Mouse (Mus musculus) common myeloid progenitor, adult 5-6 weeks (primary cell): ENCODE measurements at regions not wholly inside any gene's neighbourhood (a gene's known extent, or its start where the extent isn't known, plus 50 kb on each side); places are given as distances from the start of the nearest gene placed in this dataset.
"Not testable (repeated sequence)": the region's sequence is repeated elsewhere in the genome, so short reads cannot be mapped to it uniquely, and the experiment has no call there.

Experiments used
- ATAC-seq: replicated peaks from 2 replicates; pipeline ENCODE4 v1.8.0; 2016; ENCODE audit warnings: low read depth, mild to moderate bottlenecking, moderate TSS enrichment, inconsistent platforms; ENCODE audit not compliant: poor library complexity, severe bottlenecking

GRCm38 (mm10) chr3:40408921-40409488 is 122.1 kb upstream of the Intu start:
- ATAC-seq = no peak

GRCm38 (mm10) chr3:40410749-40411310 is 120.3 kb upstream of the Intu start:
- ATAC-seq = no peak

DNA sequence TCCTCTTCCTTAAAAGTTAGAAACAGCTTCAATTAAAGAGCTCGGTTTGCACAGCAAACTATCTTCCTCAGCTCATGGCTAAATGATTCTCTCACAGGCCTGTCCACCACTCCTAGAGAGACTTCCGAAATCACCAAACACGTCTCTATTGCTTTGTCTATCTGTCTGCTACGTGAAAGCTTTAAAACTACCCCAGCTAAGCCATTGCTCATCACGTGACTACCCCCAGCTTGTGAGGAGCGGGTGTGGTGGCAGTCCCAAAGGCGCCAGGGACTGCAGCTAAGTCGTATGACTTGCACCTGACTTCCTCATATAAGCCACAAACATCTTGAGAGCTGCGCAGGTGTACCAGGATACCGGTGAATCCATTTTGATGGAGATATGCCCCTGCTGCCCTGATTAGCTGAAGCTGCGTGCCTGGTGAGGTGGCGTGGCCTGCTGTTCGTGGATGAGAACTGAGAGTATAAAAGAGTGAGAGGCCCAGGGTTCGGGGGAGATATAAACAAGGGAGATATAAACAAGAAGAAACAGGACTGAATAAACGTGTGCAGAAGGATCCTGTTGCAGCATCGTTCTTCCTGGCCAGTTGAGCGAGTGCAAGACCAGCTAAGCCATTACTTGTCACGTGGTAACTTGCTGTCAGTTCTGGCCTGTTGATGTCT is 105.8 kb upstream of the Intu start:
- not testable (repeated sequence) for ATAC-seq

DNA sequence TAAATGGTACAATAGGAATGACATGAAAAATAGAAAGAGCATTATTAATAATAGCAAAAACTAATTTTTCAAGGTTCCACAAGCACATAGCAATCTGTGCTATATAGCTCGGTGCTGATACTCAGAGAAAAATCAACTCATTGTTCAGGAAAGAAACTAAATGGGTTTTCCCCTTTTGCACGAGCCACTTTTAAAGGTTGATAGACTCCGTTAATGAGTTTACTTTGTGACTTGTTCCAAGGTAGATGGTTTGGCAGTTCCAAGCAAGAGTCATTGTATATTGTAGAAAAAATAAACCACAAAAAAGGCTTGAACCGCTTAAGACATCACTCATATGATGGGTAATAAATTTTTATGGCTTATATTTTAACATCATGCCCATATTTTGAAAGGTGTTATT is 105.0 kb upstream of the Intu start:
- ATAC-seq = no peak

DNA sequence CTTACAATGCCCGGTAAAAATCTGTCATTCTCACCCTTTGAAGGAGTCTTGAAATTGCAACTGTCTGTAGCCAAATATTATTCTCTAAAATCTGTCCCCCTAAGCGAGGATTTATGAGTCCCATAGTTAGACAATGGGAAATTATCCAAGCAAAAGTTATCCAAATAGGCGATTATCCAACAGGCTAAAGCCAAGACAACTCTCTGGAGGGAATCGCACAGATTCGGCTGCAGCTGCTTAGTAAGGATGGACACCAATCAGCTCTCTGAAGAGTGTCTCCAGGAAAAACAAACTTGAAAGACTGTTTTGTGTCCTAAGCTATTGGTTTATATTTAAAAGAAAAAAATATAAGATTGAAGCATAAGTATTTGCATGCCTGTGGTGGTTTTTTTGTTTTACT is 103.1 kb upstream of the Intu start:
- no peak for ATAC-seq

DNA sequence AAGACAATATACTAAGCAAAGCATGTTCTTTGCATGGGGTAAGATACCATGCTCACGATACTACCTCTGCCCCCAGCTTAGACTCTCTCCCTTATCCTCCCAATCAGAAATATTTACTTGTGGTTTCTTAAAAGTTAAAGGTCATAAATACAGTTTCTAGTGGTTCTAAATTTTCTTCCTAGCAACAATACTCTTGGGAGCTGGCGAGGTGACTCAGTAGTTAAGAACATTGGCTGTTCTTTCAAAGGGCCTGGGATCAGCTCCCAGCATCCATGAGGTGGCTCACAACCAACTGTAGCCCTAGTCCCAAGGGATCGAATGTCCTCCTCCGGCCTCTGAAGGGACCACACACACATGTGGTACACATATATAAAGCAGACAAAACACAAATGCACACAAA is 92.8 kb upstream of the Intu start:
- no peak for ATAC-seq

DNA sequence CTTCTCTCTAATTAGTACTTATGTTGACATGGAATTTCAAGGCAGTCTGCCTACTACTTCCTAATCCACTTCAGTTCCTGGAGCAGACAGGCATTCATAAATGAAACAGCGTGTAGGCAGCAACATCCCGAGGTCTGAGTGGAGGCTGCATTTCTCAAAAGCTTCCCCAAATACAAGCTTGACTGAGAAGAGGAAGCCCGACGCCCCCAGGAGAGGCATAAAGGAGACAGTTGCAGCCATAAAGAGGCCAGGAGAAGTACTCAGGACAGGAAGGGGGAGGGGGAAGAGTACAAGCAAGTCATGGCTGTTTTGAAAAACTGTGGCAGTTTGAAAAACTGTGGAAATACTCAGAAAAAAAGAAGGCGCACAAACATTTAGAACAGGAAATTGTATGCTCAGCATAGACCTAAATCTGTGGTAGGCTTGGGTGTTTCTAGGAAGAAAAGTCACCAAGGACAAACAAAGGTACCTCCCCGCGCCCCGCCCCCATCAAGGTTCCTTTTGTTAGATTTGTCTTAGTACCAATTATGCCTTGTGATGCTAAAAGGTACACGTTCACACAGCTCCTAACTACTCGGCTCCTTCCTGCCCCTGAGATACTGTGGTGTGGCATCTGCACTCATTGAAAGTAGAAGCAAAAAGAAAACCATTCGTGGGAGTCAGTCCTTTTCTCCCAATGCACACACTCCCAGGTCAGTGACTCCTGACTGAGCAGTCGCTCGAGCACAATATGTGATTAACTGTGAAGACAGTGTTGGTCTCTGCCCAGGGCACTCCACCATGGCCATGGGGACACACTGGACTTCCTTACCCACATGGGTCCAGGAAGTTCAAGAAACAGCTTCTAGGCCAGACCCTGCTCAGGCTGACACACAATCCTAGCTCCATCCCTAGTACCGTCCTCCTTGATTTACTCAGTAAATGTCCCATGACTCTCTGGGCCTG is 89.7 kb upstream of the Intu start:
- ATAC-seq = peak; percentile 82

DNA sequence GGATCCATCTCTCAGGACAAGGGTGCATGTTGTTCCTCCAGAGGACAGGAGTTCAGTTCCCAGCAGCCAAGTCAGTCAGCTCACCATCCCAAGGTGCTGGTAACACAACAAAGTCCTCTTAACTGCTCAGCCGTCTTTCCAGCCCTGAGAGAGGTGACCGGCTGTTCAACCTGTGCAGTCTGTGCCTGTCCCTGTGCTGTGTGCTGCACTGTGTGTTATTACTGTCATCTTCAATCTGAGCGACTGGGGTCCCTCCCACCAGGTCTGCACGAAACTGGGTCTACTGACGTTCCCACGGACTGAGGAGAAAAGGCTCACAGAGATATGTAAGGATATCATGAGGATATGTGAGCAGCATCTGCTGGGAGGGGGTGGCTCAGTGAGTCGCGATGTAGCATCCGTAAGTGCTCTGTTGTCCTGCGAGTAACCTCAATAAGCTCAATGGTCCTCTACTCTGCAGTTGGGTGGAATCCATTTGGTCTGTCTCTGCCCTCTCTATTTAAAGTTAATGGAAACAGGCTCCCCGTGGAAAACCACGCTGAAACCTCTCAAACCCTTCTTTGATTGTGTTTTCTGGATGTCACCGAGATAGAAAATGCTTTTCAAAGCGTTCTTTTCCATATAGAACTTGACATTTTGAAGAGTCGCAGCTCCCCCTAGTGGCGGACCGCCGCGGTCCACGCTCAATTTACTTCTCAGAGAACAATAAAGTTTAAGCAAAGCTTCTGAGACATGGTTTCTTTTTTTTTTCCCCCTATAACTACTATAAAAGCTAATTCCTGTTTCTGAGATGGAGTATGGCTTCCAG is 87.1 kb upstream of the Intu start:
- peak; percentile 53 for ATAC-seq

DNA sequence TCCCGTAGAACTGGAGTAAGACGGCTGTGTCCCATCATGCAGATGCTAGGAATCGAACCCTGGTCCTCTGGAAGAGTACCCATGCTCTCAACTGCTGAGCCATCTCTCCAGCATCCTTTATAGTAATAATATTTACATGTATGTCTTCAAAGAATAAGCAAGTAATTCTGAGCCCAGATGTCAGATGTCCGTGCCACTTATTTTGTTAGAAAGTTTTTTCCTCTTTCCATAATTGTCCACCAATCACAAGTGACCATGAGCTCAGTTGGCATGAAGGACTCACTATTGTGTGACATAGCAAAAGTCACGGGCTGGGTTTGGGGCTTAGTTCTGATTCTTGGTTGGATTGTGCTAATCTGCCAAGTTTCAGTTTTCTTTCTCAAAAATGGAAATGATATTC is 78.1 kb upstream of the Intu start:
- ATAC-seq = no peak

- ATAC-seq = no peak
Observed at GRCm38 (mm10) chr3:40453552-40453951, 77.5 kb upstream of the Intu start.

DNA sequence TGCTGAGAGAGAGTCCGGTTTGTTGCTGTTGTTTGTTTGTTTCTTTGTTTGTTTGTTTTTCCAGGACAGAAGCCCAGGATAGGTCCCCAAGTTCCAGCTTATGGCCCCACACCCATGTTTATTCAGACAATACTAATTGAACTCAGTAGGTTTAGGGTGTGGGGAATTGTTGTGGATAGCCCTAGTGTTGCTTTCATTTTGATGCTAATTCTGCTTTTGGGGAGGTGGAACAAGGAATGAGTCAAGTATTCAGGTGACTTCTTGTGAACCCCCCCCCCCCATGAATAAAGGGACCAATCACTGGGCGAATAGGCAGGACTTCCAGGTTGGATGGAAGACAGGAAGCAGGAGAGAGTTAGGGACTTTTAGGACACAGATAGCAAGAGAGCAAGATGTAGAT is 75.0 kb upstream of the Intu start:
- no peak for ATAC-seq

GRCm38 (mm10) chr3:40458490-40458889 is 72.6 kb upstream of the Intu start:
- ATAC-seq = no peak

DNA sequence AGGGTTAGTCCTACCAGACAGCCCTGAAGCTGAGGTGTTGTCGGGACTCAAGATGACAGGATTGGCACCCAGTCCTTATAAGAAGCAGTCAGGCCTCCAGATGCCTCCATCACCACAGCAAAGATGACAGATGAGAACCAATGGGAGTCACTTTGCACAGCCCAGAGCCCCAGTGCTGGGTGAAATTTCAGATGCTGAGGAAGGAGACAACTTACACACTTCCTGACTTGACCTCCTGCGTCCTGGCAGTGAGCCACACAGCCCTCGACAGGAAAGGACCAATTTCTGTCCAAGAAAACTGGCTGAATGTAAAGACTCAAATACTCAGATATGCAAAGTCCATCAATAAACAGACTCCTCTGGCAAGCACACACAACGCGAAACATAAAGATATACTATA is 67.6 kb upstream of the Intu start:
- ATAC-seq = no peak

DNA sequence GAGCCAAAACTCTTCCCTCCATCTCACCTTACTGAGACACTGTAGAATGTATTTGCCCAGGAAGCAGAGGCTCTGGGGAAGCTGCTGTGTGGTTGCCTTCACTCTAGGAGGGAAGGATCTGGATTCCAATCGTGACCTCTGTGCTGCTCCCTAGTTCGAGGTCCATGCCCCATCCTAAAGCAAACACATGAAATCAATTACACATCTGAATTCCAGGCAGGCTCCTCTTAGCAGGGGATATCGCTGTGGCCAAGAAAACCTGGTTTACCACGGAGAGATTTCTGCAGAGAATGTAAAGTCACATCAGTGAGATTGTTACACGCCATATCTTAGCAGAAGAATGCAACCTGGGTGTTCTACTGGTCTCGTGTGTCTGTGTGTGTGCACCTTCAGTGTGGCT is 61.0 kb upstream of the Intu start:
- ATAC-seq = no peak

DNA sequence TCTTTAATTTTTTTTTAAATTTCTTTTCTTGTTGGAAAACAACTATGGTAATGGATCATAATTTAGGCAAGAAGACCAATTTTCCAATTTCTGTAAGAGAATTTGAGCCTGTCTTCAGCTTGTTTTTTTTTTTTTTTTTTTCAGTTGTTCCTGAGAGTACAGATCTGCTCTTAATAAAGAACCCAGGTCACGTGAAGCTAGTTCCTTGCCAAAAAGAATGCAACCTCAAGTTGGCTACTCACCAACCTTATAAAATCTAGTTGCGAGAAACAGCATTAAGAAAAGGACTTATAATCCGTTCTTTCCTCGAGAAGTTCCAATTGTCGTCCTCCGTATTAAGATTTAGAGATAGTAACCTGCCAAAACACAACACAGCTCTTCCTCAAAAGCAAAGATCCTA is 58.3 kb upstream of the Intu start:
- ATAC-seq = no peak

GRCm38 (mm10) chr3:40480258-40480951 is 50.7 kb upstream of the Intu start:
- ATAC-seq = peak; percentile 97
